Mouse (Mus musculus) layer of hippocampus, postnatal 25 days (tissue): Measurements from ENCODE around the gene Cops2. TPM values are rescaled to one million over a fixed set of nuclear protein-coding genes. Genes with fewer than 3 reads are reported as not detected.

Source experiments
- DNase-seq, 2 experiments: peaks; one replicate each; pipeline ENCODE4 v3.0.0; 2022; ENCODE audit warnings: mixed read lengths in 2 of 2, low spot score in 1 of 2; ENCODE audit errors: extremely low spot score in 1 of 2
- total RNA-seq, 2 experiments: library from RNA; stranded (reverse); gene quantifications; 2 replicates each; pipeline ENCODE4 v1.2.3; 2021

Cops2 gene
- total RNA-seq, 2 experiments from 2014 or later, result 104 to 118 TPM

DNA sequence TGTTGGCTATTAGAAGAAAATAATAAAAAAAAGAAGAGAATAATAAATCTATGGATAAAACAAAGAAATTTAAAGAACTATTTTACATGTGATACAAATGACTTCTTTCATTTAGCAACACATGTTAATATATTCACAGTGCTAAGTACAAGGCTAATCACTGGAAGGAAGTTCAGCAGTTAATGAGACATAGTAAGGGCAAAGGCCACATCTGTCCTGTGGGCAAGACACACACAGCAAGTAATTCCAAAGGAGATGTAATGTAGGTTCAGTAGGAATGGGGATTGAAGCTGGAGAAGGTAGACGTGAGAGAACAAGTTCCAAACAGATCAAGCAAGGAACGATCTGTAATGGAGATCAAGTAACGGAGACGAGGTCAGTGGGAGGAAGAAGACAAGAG, 74.5 kb downstream of the Cops2 start:
- DNase-seq, result no peak

DNA sequence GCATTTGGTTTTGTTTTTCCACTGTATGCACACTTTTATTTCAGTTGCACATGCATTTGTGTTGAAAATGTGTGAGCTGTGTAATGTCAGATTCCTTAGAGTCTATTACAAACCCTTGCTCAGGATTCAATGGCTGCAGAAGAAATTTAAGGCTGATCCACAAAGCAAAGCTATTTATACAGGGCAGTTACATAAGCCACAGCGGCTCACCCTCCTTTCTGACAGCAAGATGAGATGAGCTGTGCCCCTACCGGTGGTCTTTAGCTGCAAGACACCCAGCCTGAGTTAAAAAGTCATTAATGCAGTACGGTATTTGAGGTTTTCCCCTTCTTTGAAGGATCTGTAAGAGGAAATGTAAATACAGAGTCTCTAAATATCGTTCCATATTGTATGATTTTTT, 75.1 kb downstream of the Cops2 start:
- no peak for DNase-seq

DNA sequence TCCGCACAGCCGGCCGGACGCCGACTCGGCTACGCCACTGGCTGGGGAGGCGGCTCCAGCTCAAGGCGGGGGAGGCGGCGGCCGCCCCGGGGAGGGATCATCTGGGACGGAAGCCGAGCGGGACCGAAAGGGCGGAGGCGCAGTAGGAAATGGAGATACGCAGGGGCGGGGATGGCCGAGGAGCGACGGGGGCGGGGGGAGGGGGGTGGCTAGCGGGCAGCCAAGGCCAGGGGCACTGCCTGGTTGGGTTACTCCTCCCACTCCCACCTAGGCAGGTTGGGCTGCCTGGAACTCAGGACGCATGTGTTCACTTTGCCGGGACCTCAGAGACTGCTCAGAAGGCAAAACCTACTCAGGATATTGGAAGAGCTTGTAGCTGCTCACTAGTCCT, 76.2 kb downstream of the Cops2 start, which contains the start of gene Secisbp2l:
TSS of gene Secisbp2l (minus strand) at position 152 of the 391 bp plus-strand sequence.
- DNase-seq, result peak; percentile 89 to 95

DNA sequence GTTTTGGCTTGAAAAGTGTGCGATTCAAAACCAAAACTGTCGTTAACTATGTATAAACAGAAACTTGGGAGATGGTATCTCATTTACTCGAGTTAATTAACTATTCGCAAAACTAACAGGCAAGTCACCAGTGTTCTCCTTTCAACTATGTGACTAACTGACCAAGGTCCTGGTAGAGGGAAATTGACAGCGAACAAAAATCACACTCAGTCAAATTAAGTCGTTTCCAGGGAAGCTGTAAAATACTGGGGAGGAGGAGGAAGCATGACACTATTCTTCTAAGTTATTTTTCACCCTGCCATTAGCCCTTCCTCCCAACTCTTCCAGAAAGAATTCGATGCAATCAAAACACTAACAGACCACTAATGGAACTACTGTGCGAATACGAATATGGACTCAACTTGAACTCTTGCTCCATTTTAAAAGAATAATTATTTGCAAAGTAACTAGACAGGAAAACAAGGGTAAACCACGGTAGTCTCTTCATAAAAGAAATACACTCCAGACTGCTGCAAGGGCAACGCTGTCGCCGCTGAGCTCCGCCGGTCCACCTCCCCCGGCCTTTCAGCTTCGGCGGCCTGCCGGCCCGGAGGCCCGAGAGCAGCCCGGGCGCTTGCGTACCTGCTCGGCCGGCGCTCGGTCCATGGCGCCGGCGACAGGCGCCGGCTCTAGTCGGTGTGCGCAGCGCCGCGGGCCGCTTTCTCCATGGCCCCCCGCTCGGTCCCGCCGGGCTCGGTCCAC, 76.8 kb downstream of the Cops2 start:
- DNase-seq, result no peak

DNA sequence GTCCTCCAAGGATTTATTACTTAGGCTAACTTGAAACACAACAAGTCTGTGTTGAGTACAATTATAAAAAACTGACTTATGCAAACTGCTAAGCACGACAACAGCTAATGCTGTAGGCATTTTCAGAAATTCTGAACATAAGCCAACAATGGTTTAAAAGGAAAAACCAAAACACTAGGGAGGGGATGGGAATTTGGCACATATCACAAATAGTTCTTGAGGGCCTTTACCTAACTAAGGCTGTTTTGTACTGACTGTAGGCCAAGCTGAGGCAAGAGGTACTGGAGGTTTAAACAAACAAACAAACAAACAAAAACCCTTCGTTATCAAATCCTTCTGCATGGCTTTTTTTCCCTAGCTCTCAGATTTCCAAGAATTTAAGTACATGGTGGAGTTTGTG, 77.9 kb downstream of the Cops2 start:
- DNase-seq, result no peak

Other genes with a start within 250 kb of the Cops2 start
- 1 to 10 TPM; 2.7 to 3.5 TPM for gene Cep152, start 234.0 kb downstream of the Cops2 start, total RNA-seq
- 100 to 1,000 TPM; 268 to 295 TPM for gene Eid1, start 186.0 kb downstream of the Cops2 start, total RNA-seq
- 1 to 10 TPM; 4.3 to 4.5 TPM for gene Shc4, start 135.0 kb downstream of the Cops2 start, total RNA-seq
- 100 to 1,000 TPM; 107 to 116 TPM for gene Secisbp2l, start 76.3 kb downstream of the Cops2 start, total RNA-seq
- 10 to 100 TPM; 27.0 to 28.4 TPM for gene Galk2, start within 50 bp of the Cops2 start, total RNA-seq
- gene Fgf7, start 175.5 kb upstream of the Cops2 start, total RNA-seq, result under 1 TPM; 0.52 to 0.62 TPM